Mouse (Mus musculus) MEL (cell line): ENCODE measurements around the gene Akap13. TPM values are rescaled to one million over a fixed set of nuclear protein-coding genes. Genes with fewer than 3 reads are reported as not detected.

Experiments used
- DNase-seq: peaks from one replicate; pipeline ENCODE4 v3.0.0; 2011; ENCODE audit warnings: low read depth, low spot score
- H3K27ac ChIP-seq: 2 replicates; pipeline ENCODE4 v1.5.1; 2012; ENCODE audit warnings: low read depth, mild to moderate bottlenecking, control low read depth, low read length, moderate library complexity; ENCODE audit not compliant: control insufficient read depth
- H3K27me3 ChIP-seq, 2 experiments: fragments of 150-350 bp in 1 of 2; sonication (generic) in 1 of 2; 2 replicates each; pipeline ENCODE4 v1.6.1; 2012; ENCODE audit warnings: low read length in 2 of 2, mild to moderate bottlenecking in 2 of 2, improper control_type of control experiment in 1 of 2, moderate library complexity in 1 of 2; ENCODE audit not compliant: insufficient read depth in 2 of 2, control insufficient read depth in 1 of 2
- H3K36me3 ChIP-seq, 2 experiments: 2 replicates each; pipeline ENCODE4 v1.6.1; 2012 to 2014; ENCODE audit warnings: low read length in 2 of 2, improper control_type of control experiment in 1 of 2, inconsistent platforms in 1 of 2, mild to moderate bottlenecking in 1 of 2; ENCODE audit not compliant: insufficient read depth in 2 of 2, control insufficient read depth in 1 of 2
- H3K4me1 ChIP-seq, 2 experiments: fragments of 150-350 bp in 1 of 2; sonication (generic) in 1 of 2; 2 replicates each; pipeline ENCODE4 v1.6.1; 2012; ENCODE audit warnings: low read length in 2 of 2, improper control_type of control experiment in 1 of 2, mild to moderate bottlenecking in 1 of 2; ENCODE audit not compliant: insufficient read depth in 2 of 2, control insufficient read depth in 1 of 2
- H3K4me3 ChIP-seq, 2 experiments: fragments of 150-350 bp in 1 of 2; sonication (generic) in 1 of 2; 2 replicates each; pipeline ENCODE4 v1.5.1; 2012; ENCODE audit warnings: low read depth in 2 of 2, low read length in 2 of 2, mild to moderate bottlenecking in 2 of 2, moderate library complexity in 2 of 2, control low read depth in 1 of 2, improper control_type of control experiment in 1 of 2; ENCODE audit not compliant: control insufficient read depth in 1 of 2, insufficient read depth in 1 of 2
- H3K79me2 ChIP-seq: 2 replicates; pipeline ENCODE4 v1.6.1; 2012; ENCODE audit warnings: mild to moderate bottlenecking, low read length, moderate library complexity; ENCODE audit not compliant: control insufficient read depth, poor library complexity, insufficient read depth
- H3K9ac ChIP-seq: 2 replicates; pipeline ENCODE4 v1.6.1; 2012; ENCODE audit warnings: low read depth, mild to moderate bottlenecking, control low read depth, low read length, moderate library complexity; ENCODE audit not compliant: control insufficient read depth, poor library complexity, severe bottlenecking
- H3K9me3 ChIP-seq: fragments of 150-350 bp; sonication (generic); replicated peaks from 2 replicates; pipeline ENCODE4 v1.6.1; 2012; ENCODE audit warnings: mild to moderate bottlenecking, low read length, improper control_type of control experiment, moderate library complexity; ENCODE audit not compliant: insufficient read depth
- CHD1 ChIP-seq: IDR thresholded peaks from 2 replicates; pipeline ENCODE4 v1.6.1; 2012; ENCODE audit warnings: low read depth, mild to moderate bottlenecking, inconsistent platforms, low read length, improper control_type of control experiment
- E2F4 ChIP-seq: IDR thresholded peaks from 2 replicates; pipeline ENCODE4 v1.6.1; 2011; ENCODE audit warnings: low read depth, low read length, improper control_type of control experiment, borderline replicate concordance
- EP300 ChIP-seq, 2 experiments: IDR thresholded peaks; 2 replicates each; pipeline ENCODE4 v1.6.1; 2011; ENCODE audit warnings: improper control_type of control experiment in 2 of 2, low read length in 2 of 2, low read depth in 1 of 2, mild to moderate bottlenecking in 1 of 2
- ETS1 ChIP-seq: IDR thresholded peaks from 2 replicates; pipeline ENCODE4 v1.6.1; 2012; ENCODE audit warnings: low read depth, mild to moderate bottlenecking, inconsistent platforms, low read length, improper control_type of control experiment, moderate library complexity
- GABPA ChIP-seq: IDR thresholded peaks from 2 replicates; pipeline ENCODE4 v1.6.1; 2012; ENCODE audit warnings: low read depth, mild to moderate bottlenecking, inconsistent platforms, low read length, improper control_type of control experiment, moderate library complexity
- GATA1 ChIP-seq: IDR thresholded peaks from 2 replicates; pipeline ENCODE4 v1.6.1; 2011; ENCODE audit warnings: low read depth, low read length, improper control_type of control experiment
- HCFC1 ChIP-seq: IDR thresholded peaks from 2 replicates; pipeline ENCODE4 v1.6.1; 2012; ENCODE audit warnings: low read depth, mild to moderate bottlenecking, inconsistent platforms, low read length, improper control_type of control experiment, moderate library complexity
- JUND ChIP-seq: IDR thresholded peaks from 2 replicates; pipeline ENCODE4 v1.6.1; 2011; ENCODE audit warnings: low read depth, mild to moderate bottlenecking, improper control_type of control experiment, low read length
- MAFK ChIP-seq: IDR thresholded peaks from 2 replicates; pipeline ENCODE4 v1.6.1; 2011; ENCODE audit warnings: low read depth, mild to moderate bottlenecking, low read length, improper control_type of control experiment, borderline replicate concordance
- MAX ChIP-seq: IDR thresholded peaks from 2 replicates; pipeline ENCODE4 v1.6.1; 2011; ENCODE audit warnings: low read length, improper control_type of control experiment
- MAZ ChIP-seq: IDR thresholded peaks from 2 replicates; pipeline ENCODE4 v1.6.1; 2012; ENCODE audit warnings: low read depth, mild to moderate bottlenecking, inconsistent platforms, low read length, improper control_type of control experiment
- MXI1 ChIP-seq: IDR thresholded peaks from 2 replicates; pipeline ENCODE4 v1.6.1; 2011; ENCODE audit warnings: mild to moderate bottlenecking, low read depth, low read length, improper control_type of control experiment
- MYB ChIP-seq: IDR thresholded peaks from 2 replicates; pipeline ENCODE4 v1.6.1; 2011; ENCODE audit warnings: mild to moderate bottlenecking, low read depth, low read length, improper control_type of control experiment
- NELFE ChIP-seq: IDR thresholded peaks from 2 replicates; pipeline ENCODE4 v1.6.1; 2011; ENCODE audit warnings: low read depth, low read length, improper control_type of control experiment
- NRF1 ChIP-seq: IDR thresholded peaks from 2 replicates; pipeline ENCODE4 v1.6.1; 2014; ENCODE audit warnings: low read depth, mild to moderate bottlenecking, inconsistent platforms, low read length, improper control_type of control experiment, moderate library complexity; ENCODE audit not compliant: poor library complexity, insufficient read depth, severe bottlenecking
- RCOR1 ChIP-seq: IDR thresholded peaks from 2 replicates; pipeline ENCODE4 v1.6.1; 2012; ENCODE audit warnings: low read depth, mild to moderate bottlenecking, inconsistent platforms, low read length, improper control_type of control experiment
- SIN3A ChIP-seq: IDR thresholded peaks from 2 replicates; pipeline ENCODE4 v1.6.1; 2012; ENCODE audit warnings: low read length, improper control_type of control experiment, inconsistent platforms
- SMC3 ChIP-seq: IDR thresholded peaks from 2 replicates; pipeline ENCODE4 v1.6.1; 2011; ENCODE audit warnings: low read depth, low read length, improper control_type of control experiment
- TAL1 ChIP-seq: IDR thresholded peaks from 2 replicates; pipeline ENCODE4 v1.6.1; 2012; ENCODE audit warnings: mild to moderate bottlenecking, inconsistent platforms, low read length, moderate library complexity, mixed read lengths
- TCF12 ChIP-seq: IDR thresholded peaks from 2 replicates; pipeline ENCODE4 v1.6.1; 2014; ENCODE audit warnings: low read depth, mild to moderate bottlenecking, inconsistent platforms, low read length, improper control_type of control experiment, moderate library complexity
- UBTF ChIP-seq: IDR thresholded peaks from 2 replicates; pipeline ENCODE4 v1.6.1; 2012; ENCODE audit warnings: low read depth, mild to moderate bottlenecking, inconsistent platforms, low read length, improper control_type of control experiment, moderate library complexity, borderline replicate concordance; ENCODE audit not compliant: insufficient read depth
- USF1 ChIP-seq: IDR thresholded peaks from 2 replicates; pipeline ENCODE4 v1.6.1; 2014; ENCODE audit warnings: low read depth, mild to moderate bottlenecking, inconsistent platforms, low read length, improper control_type of control experiment, moderate library complexity
- ZC3H11A ChIP-seq: IDR thresholded peaks from 2 replicates; pipeline ENCODE4 v1.6.1; 2012; ENCODE audit warnings: low read depth, mild to moderate bottlenecking, inconsistent platforms, low read length, improper control_type of control experiment
- ZMIZ1 ChIP-seq: IDR thresholded peaks from 2 replicates; pipeline ENCODE4 v1.6.1; 2012; ENCODE audit warnings: low read depth, mild to moderate bottlenecking, inconsistent platforms, low read length, improper control_type of control experiment, moderate library complexity
- polyA plus RNA-seq, 2 experiments: library from polyadenylated mRNA; stranded (reverse) in 1 of 2; unstranded in 1 of 2; fragments of >175 nt in 1 of 2; fragments of >200 nt in 1 of 2; gene quantifications; 2 replicates each; pipeline versions ENCODE4 v1.2.1 to v1.2.4; 2012; ENCODE audit warnings: low replicate concordance in 2 of 2, low read depth in 1 of 2; ENCODE audit not compliant: insufficient read length in 2 of 2, insufficient read depth in 1 of 2, missing spikeins in 1 of 2
- total RNA-seq: library from RNA; depleted of rRNA; stranded (reverse); fragments of 300-350 nt; gene quantifications from 2 replicates; pipeline ENCODE4 v1.2.3, GENCODE M21; 2012

Akap13 gene
- total and polyA plus RNA-seq, 3 experiments, result 4.1 to 4.5 TPM; not detected in 1

DNA sequence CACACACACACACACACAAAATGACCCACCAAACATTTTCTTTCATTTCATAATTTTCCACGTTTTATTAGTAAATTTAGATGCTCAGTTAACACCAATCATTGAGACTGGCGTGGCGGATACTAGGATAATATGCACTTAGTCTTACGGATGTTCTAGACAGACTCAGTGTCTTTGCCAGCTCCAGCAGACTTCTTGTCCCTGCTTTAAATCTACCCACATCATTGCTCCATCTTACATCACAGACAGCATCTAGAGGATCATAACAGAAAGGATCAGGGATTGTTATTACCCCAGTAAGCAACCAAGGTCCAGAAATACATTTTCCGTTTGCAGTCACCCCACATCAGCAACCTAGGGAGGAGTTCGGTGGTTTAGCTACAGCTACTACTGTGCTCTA lies 255.6 kb downstream of the Akap13 start:
- peaks cover 12 to 21% of the 10 kb centered on the region in 2 experiments for H3K4me1 ChIP-seq
- H3K9me3 ChIP-seq, result no peaks in the 10 kb centered on the region

GRCm38 (mm10) chr7:75711436-75711835 lies 256.1 kb downstream of the Akap13 start:
- no peaks in the 10 kb centered on the region for H3K9me3 ChIP-seq
- no peak overlapping the region for H3K4me3 ChIP-seq
- TF ChIP-seq MYB, result no peak
- H3K4me1 ChIP-seq, result peaks cover 12 to 21% of the 10 kb centered on the region in 2 experiments
- H3K27ac ChIP-seq, result no peak overlapping the region
- H3K36me3 ChIP-seq, result peaks cover 0 to 22% of the 10 kb centered on the region in 2 experiments; a peak in 3 of 4 replicates
- H3K79me2 ChIP-seq, result no peaks in the 10 kb centered on the region
- DNase-seq, result no peak
- H3K27me3 ChIP-seq, result no peaks in the 10 kb centered on the region
- H3K9ac ChIP-seq, result no peak overlapping the region

More for the DNA sequence above, 255.6 kb downstream of the Akap13 start:
- H3K27ac ChIP-seq, result no peak overlapping the region
- no peak for DNase-seq
- H3K79me2 ChIP-seq, result no peaks in the 10 kb centered on the region
- H3K27me3 ChIP-seq, result no peaks in the 10 kb centered on the region
- no peak overlapping the region for H3K9ac ChIP-seq
- H3K36me3 ChIP-seq, result peaks cover 0 to 22% of the 10 kb centered on the region in 2 experiments; a peak in 3 of 4 replicates
- TF ChIP-seq MAX (no peak), ZC3H11A (no peak), USF1 (no peak), MAFK (no peak), EP300 (IDR thresholded peaks at IDR 0.05; ENCODE audit: low read depth in 1 of 2, low read length in 2 of 2) (no peak), GABPA (no peak), CHD1 (no peak), E2F4 (no peak), JUND (no peak), ETS1 (no peak)
- no peak overlapping the region for H3K4me3 ChIP-seq

GRCm38 (mm10) chr7:75712808-75713207 lies 257.5 kb downstream of the Akap13 start:
- H3K4me1 ChIP-seq, result peaks cover 12 to 23% of the 10 kb centered on the region in 2 experiments
- no peak overlapping the region; a peak in 1 of 4 replicates for H3K4me3 ChIP-seq
- no peak overlapping the region for H3K9ac ChIP-seq
- TF ChIP-seq HCFC1 (no peak), UBTF (no peak), E2F4 (no peak), RCOR1 (peak; percentile 58; the same call in 1 of the 2 replicates), NRF1 (no peak), TAL1 (peak; percentile 50; the same call in 1 of the 2 replicates), NELFE (no peak), SIN3A (0 out of 2 replicates have a peak, but pooled peaks have one; percentile 39), MAX (no peak), EP300 (IDR thresholded peaks at IDR 0.05; ENCODE audit: low read depth in 1 of 2, low read length in 2 of 2) (peak; percentile 33 to 51; a peak in 3 of 4 replicates), ZMIZ1 (no peak), GATA1 (0 out of 2 replicates have a peak, but pooled peaks have one; percentile 28), GABPA (no peak), SMC3 (no peak), ETS1 (peak; percentile 42; the same call in 1 of the 2 replicates), TCF12 (peak; percentile 62), MAZ (no peak), MXI1 (peak; percentile 53; the same call in 1 of the 2 replicates)
- DNase-seq, result peak; percentile 55
- H3K27ac ChIP-seq, result no peak overlapping the region
- H3K27me3 ChIP-seq, result no peaks in the 10 kb centered on the region
- no peaks in the 10 kb centered on the region for H3K9me3 ChIP-seq
- no peaks in the 10 kb centered on the region for H3K79me2 ChIP-seq
- peaks cover 0 to 22% of the 10 kb centered on the region in 2 experiments; a peak in 2 of 4 replicates for H3K36me3 ChIP-seq
